Mouse (Mus musculus) lung, embryonic 16.5 days (tissue): ENCODE data around the gene Gm44596. TPM values are rescaled to one million over a fixed set of nuclear protein-coding genes. Genes with fewer than 3 reads are reported as not detected.
"Not testable (repeated sequence)": the region's sequence is repeated elsewhere in the genome, so short reads cannot be mapped to it uniquely, and the experiment has no call there.

Source experiments
- ATAC-seq: fragments of 200-750 bp; cut with Nextera tagmentation; 2 replicates; pipeline ENCODE4 v1.8.0; 2017; ENCODE audit warnings: low read depth, mild to moderate bottlenecking, moderate library complexity
- H3K27ac ChIP-seq: fragments of 300-500 bp; sonication (generic); 2 replicates; pipeline ENCODE4 v1.5.1; 2014; ENCODE audit warnings: mild to moderate bottlenecking, control low read depth, low read length
- H3K27me3 ChIP-seq: fragments of 300-500 bp; sonication (generic); 2 replicates; pipeline ENCODE4 v1.6.1; 2014; ENCODE audit warnings: low read depth, low read length, mixed read lengths; ENCODE audit not compliant: control insufficient read depth, insufficient read depth
- H3K36me3 ChIP-seq: fragments of 300-500 bp; sonication (generic); 2 replicates; pipeline ENCODE4 v1.6.1; 2014; ENCODE audit warnings: low read length; ENCODE audit not compliant: control insufficient read depth, insufficient read depth
- H3K4me1 ChIP-seq: fragments of 300-500 bp; sonication (generic); replicated peaks from 2 replicates; pipeline ENCODE4 v1.6.1; 2014; ENCODE audit warnings: low read length, mixed read lengths; ENCODE audit not compliant: control insufficient read depth, insufficient read depth
- H3K4me2 ChIP-seq: fragments of 300-500 bp; sonication (generic); 2 replicates; pipeline ENCODE4 v1.6.1; 2014; ENCODE audit warnings: low read depth, low read length, control low read depth
- H3K4me3 ChIP-seq: fragments of 300-500 bp; sonication (generic); 2 replicates; pipeline ENCODE4 v1.5.1; 2014; ENCODE audit warnings: mild to moderate bottlenecking, low read length, control low read depth
- H3K9ac ChIP-seq: fragments of 300-500 bp; sonication (generic); 2 replicates; pipeline ENCODE4 v1.6.1; 2014; ENCODE audit warnings: low read length, control low read depth
- H3K9me3 ChIP-seq: fragments of 300-500 bp; sonication (generic); 2 replicates; pipeline ENCODE4 v1.6.1; 2016; ENCODE audit warnings: low read length; ENCODE audit not compliant: control insufficient read depth
- WGBS: fragments of 180-500 bp; shearing (Covaris S2); extraction: QIAGEN DNeasy Blood & Tissue Kit; methylation state at CpG from one replicate; pipeline ENCODE4 v1.1.7; 2014; 5-methylcytosine and 5-hydroxymethylcytosine counted together
- polyA plus RNA-seq: library from polyadenylated mRNA; unstranded; fragments of >200 nt; fragmentation: Nextera tagmentation; extraction: Ambion mirVana; gene quantifications from 2 replicates; pipeline ENCODE4 v1.2.1, GENCODE M21; 2015

The Gm44596 gene
- polyA plus RNA-seq, 1 experiment from 2014 or later: not detected

GRCm38 (mm10) chr6:128376371-128377085, 1.2 kb downstream of the Gm44596 start:
- H3K4me2 ChIP-seq: no peak overlapping the region
- H3K9ac ChIP-seq: no peak overlapping the region
- H3K9me3 ChIP-seq: no peaks in the 10 kb centered on the region
- ATAC-seq: no peak
- 84% methylated on average over 17 of the region's 17 CpGs for WGBS
- no peak overlapping the region for H3K4me3 ChIP-seq
- no peaks in the 10 kb centered on the region for H3K27me3 ChIP-seq
- H3K27ac ChIP-seq: no peak overlapping the region
- peaks cover 44% of the 10 kb centered on the region for H3K36me3 ChIP-seq
- no peaks in the 10 kb centered on the region for H3K4me1 ChIP-seq

- no peak overlapping the region for H3K4me2 ChIP-seq
- no peak overlapping the region for H3K4me3 ChIP-seq
- no peaks in the 10 kb centered on the region for H3K4me1 ChIP-seq
- WGBS: 81% methylated on average over 16 of the region's 16 CpGs
- peaks cover 16% of the 10 kb centered on the region for H3K36me3 ChIP-seq
- no peaks in the 10 kb centered on the region for H3K9me3 ChIP-seq
- H3K27me3 ChIP-seq: no peaks in the 10 kb centered on the region
- H3K27ac ChIP-seq: no peak overlapping the region
- H3K9ac ChIP-seq: no peak overlapping the region
- no peak for ATAC-seq
Observed at GRCm38 (mm10) chr6:128379636-128380035, 4.3 kb downstream of the Gm44596 start.

DNA sequence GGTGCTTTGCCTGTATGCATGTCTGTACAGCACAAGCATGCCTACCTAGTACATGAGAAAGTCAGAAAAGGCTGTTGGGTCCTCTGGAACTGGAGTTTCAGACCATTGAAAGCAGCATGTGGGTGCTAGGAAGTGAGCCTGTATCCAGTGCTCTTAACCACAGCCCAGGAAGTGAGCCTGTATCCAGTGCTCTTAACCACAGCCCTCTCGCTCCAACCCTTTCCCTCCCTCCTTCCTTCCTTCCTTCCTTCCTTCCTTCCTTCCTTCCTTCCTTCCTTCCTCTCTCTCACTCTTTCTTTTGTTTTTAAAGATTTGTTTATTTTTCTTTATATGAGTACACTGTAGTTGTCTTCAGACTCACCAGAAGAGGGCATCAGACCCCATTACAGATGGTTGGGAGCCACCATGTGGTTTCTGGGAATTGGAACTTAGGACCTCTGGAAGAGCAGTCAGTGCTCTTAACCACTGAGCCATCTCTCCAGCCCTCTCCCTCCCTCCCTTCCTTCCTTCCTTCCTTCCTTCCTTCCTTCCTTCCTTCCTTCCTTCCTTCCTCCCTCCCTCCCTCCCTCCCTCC, 5.4 kb downstream of the Gm44596 start:
- H3K4me2 ChIP-seq, H3K27ac ChIP-seq, H3K27me3 ChIP-seq, H3K4me1 ChIP-seq, H3K9ac ChIP-seq, ATAC-seq, H3K4me3 ChIP-seq, H3K9me3 ChIP-seq: not testable (repeated sequence)
- H3K36me3 ChIP-seq: peaks cover 10% of the 10 kb centered on the region
- 48% methylated on average over 1 of the region's 1 CpGs for WGBS

DNA sequence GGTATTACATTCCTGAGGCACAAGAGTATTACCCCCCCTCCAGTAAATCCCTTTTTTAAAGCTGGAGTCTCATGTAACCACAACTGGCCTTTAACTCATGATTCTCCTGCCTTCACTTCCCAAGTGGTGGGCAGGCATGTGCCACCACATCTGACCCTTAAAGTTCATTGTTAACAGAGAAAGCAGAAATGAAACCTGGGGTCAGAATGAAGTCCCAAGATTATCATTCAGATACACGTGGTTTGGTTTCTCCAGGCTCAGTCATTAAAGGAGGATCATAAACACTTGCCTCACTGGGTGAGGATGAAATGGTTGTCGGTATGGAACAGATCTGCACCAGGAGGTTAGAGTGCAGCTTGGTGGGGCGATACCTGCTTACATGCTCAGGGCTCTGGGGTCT, 6.0 kb downstream of the Gm44596 start:
- no peaks in the 10 kb centered on the region for H3K27me3 ChIP-seq
- H3K4me2 ChIP-seq: no peak overlapping the region
- no peak overlapping the region for H3K4me3 ChIP-seq
- 57% methylated on average over 3 of the region's 3 CpGs for WGBS
- H3K9me3 ChIP-seq: no peaks in the 10 kb centered on the region
- peaks cover 10% of the 10 kb centered on the region for H3K36me3 ChIP-seq
- H3K4me1 ChIP-seq: no peaks in the 10 kb centered on the region
- ATAC-seq: no peak
- H3K9ac ChIP-seq: no peak overlapping the region
- no peak overlapping the region for H3K27ac ChIP-seq

GRCm38 (mm10) chr6:128383752-128384151, 8.4 kb downstream of the Gm44596 start:
- no peak overlapping the region for H3K4me2 ChIP-seq
- H3K4me1 ChIP-seq: no peaks in the 10 kb centered on the region
- ATAC-seq: no peak
- no peaks in the 10 kb centered on the region for H3K27me3 ChIP-seq
- H3K9me3 ChIP-seq: no peaks in the 10 kb centered on the region
- H3K4me3 ChIP-seq: no peak overlapping the region
- H3K9ac ChIP-seq: no peak overlapping the region
- WGBS: 72% methylated on average over 7 of the region's 7 CpGs
- no peaks in the 10 kb centered on the region for H3K36me3 ChIP-seq
- H3K27ac ChIP-seq: no peak overlapping the region

GRCm38 (mm10) chr6:128385026-128385425, 9.7 kb downstream of the Gm44596 start:
- H3K9ac ChIP-seq: no peak overlapping the region
- no peaks in the 10 kb centered on the region for H3K9me3 ChIP-seq

DNA sequence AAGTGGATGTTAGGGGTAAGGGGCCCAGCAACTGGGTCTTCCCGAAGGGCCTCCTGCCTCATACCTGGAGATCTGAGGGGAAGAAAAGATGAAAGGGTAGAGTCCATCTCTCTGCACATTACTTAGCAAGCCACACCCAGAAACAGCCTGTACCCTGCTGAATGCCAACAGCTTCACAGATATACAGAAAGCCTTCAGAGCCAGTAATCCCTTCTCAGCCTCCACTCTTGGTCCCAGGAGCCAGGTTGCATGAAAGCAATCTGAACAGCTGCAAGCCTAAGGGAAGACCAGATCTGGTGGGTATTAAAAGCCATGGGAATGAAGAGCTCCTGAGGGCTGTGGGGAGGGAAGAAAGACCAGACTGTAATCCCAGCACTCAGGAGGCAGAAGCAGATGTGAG, 13.9 kb downstream of the Gm44596 start:
- Histone ChIP-seq H3K4me1 (no peaks in the 10 kb centered on the region), H3K36me3 (no peaks in the 10 kb centered on the region), H3K27ac (no peak overlapping the region), H3K27me3 (no peaks in the 10 kb centered on the region), H3K4me3 (no peak overlapping the region), H3K9ac (no peak overlapping the region), H3K4me2 (no peak overlapping the region), H3K9me3 (no peaks in the 10 kb centered on the region)
- no peak for ATAC-seq
- WGBS: 71% methylated on average over 1 of the region's 1 CpGs

More at GRCm38 (mm10) chr6:128385026-128385425, 9.7 kb downstream of the Gm44596 start:
- Histone ChIP-seq H3K27me3 (no peaks in the 10 kb centered on the region), H3K4me3 (no peak overlapping the region), H3K27ac (no peak overlapping the region), H3K4me2 (no peak overlapping the region), H3K36me3 (no peaks in the 10 kb centered on the region), H3K4me1 (no peaks in the 10 kb centered on the region)
- WGBS: 48% methylated on average over 1 of the region's 1 CpGs
- no peak for ATAC-seq

DNA sequence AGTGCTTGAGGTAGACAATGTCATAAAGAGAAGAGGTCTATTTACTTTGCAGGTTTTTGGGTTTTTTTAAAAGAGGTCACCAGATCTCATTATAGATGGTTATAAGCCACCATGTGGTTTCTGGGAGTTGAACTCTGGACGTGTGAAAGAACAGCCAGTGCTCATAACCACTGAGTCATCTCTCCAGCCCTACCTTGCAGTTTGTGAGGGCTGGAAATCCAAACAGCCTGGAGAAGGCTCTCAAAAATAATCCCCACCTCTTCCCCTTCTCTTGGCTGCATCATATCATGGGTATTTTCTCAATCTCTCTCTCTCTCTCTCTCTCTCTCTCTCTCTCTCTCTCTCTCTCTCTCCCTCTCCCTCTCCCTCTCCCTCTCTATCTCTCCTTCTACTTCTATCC, 15.4 kb downstream of the Gm44596 start:
- 57% methylated on average over 1 of the region's 1 CpGs for WGBS
- Histone ChIP-seq H3K9ac (no peak overlapping the region), H3K4me3 (no peak overlapping the region), H3K9me3 (no peaks in the 10 kb centered on the region), H3K27me3 (no peaks in the 10 kb centered on the region), H3K27ac (no peak overlapping the region), H3K36me3 (no peaks in the 10 kb centered on the region), H3K4me2 (no peak overlapping the region), H3K4me1 (no peaks in the 10 kb centered on the region)
- no peak for ATAC-seq

DNA sequence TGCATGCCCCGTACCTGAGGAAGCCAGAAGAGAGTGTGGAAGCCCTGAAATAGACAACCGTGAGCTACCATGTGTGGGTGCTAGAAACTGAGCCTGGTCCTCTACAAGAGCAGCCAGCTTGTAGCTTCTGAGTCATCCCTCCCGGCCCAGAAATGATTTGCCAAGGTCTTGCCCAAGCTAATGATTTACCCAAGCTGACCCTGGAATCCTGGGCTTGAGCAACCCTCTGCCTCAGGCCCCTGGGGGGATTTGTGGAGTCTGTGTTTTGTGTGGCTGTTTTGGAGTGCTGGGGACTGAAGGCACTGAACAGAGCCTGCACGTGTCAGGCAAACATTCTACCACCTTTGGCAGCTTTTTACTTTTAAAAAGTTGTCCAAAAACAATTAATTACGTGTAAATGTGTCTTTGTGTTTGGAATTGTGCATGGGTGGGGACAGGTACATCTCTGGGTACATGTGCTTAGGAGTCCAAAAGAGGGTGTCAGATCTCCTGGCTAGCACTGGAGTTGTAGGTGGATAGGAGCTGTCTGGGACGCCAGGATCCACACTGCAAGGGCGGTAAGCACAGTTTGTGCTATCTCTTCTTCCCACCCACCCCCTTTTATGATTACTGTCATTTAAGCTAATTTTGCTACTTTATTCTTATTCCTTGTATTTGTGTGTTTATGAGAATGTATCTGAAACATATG, 22.4 kb downstream of the Gm44596 start:
- no peaks in the 10 kb centered on the region for H3K27me3 ChIP-seq
- no peak for ATAC-seq
- WGBS: 73% methylated on average over 7 of the region's 7 CpGs
- H3K9me3 ChIP-seq: no peaks in the 10 kb centered on the region
- H3K27ac ChIP-seq: no peak overlapping the region
- no peaks in the 10 kb centered on the region for H3K36me3 ChIP-seq
- no peak overlapping the region for H3K4me3 ChIP-seq
- H3K4me1 ChIP-seq: peaks cover 2% of the 10 kb centered on the region; the same call in 1 of the 2 replicates
- no peak overlapping the region for H3K4me2 ChIP-seq
- H3K9ac ChIP-seq: no peak overlapping the region
